Mouse (Mus musculus): ENCODE data around the gene 4933430I17Rik. TPM values are rescaled to one million over a fixed set of nuclear protein-coding genes. Genes with fewer than 3 reads are reported as not detected.
A peak's percentile ranks its signal among the peaks of the same experiment; 100 is the strongest.

4933430I17Rik gene
- total and polyA plus RNA-seq, 3 experiments: 0.12 to 0.43 TPM; not detected in 1

- H3K27ac ChIP-seq (ENCODE audit: control insufficient read depth, low read depth, low read length): no peak overlapping the region
- peaks cover 0 to 3% of the 10 kb centered on the region in 2 experiments; a peak in 2 of 4 replicates for H3K4me1 ChIP-seq (ENCODE audit: control insufficient read depth in 1 of 2, insufficient read depth in 2 of 2, low read length in 2 of 2)
- no peak overlapping the region for H3K4me3 ChIP-seq (ENCODE audit: control insufficient read depth in 1 of 2, insufficient read depth in 1 of 2, low read depth in 2 of 2, low read length in 2 of 2)
- H3K79me2 ChIP-seq (ENCODE audit: control insufficient read depth, insufficient read depth, low read length, poor library complexity): no peaks in the 10 kb centered on the region
- H3K9ac ChIP-seq (ENCODE audit: control insufficient read depth, low read depth, low read length, poor library complexity, severe bottlenecking): no peak overlapping the region
- TF ChIP-seq EP300 (IDR thresholded peaks at IDR 0.05; ENCODE audit: low read depth in 1 of 2, low read length in 2 of 2) (no peak), MAX (IDR thresholded peaks at IDR 0.05; ENCODE audit: low read length) (no peak)
- H3K9me3 ChIP-seq (replicated peaks; ENCODE audit: insufficient read depth, low read length): no peaks in the 10 kb centered on the region
- no peak for DNase-seq (ENCODE audit: low read depth, low spot score)
- H3K27me3 ChIP-seq (ENCODE audit: control insufficient read depth in 1 of 2, insufficient read depth in 2 of 2, low read length in 2 of 2): no peaks in the 10 kb centered on the region
- H3K36me3 ChIP-seq (ENCODE audit: control insufficient read depth in 1 of 2, insufficient read depth in 2 of 2, low read length in 2 of 2): peaks cover 0 to 5% of the 10 kb centered on the region in 2 experiments; a peak in 1 of 4 replicates
Measured at GRCm38 (mm10) chr4:62557436-62557835, 32.3 kb downstream of the 4933430I17Rik start.

GRCm38 (mm10) chr4:62559797-62560329, 34.7 kb downstream of the 4933430I17Rik start, which contains the start of gene Rgs3:
Gene Rgs3 (plus strand): TSS chr4:62559847.
- H3K36me3 ChIP-seq (ENCODE audit: control insufficient read depth in 1 of 2, insufficient read depth in 2 of 2, low read length in 2 of 2): peaks cover 0 to 5% of the 10 kb centered on the region in 2 experiments; a peak in 1 of 4 replicates
- no peak for TF ChIP-seq MAX (IDR thresholded peaks at IDR 0.05; ENCODE audit: low read length)
- TF ChIP-seq POLR2AphosphoS5 (IDR thresholded peaks at IDR 0.05; ENCODE audit: borderline replicate concordance, low read depth, low read length): no peak
- H3K9ac ChIP-seq (ENCODE audit: control insufficient read depth, low read depth, low read length, poor library complexity, severe bottlenecking): no peak within 1 kb of the TSS
- H3K27ac ChIP-seq (ENCODE audit: control insufficient read depth, low read depth, low read length): no peak within 1 kb of the TSS
- no peaks in the 10 kb centered on the region for H3K9me3 ChIP-seq (replicated peaks; ENCODE audit: insufficient read depth, low read length)
- H3K79me2 ChIP-seq (ENCODE audit: control insufficient read depth, insufficient read depth, low read length, poor library complexity): no peaks in the 10 kb centered on the region
- H3K27me3 ChIP-seq (ENCODE audit: control insufficient read depth in 1 of 2, insufficient read depth in 2 of 2, low read length in 2 of 2): no peaks in the 10 kb centered on the region
- DNase-seq (ENCODE audit: low read depth, low spot score): no peak
- peaks cover 0 to 3% of the 10 kb centered on the region in 2 experiments; a peak in 2 of 4 replicates for H3K4me1 ChIP-seq (ENCODE audit: control insufficient read depth in 1 of 2, insufficient read depth in 2 of 2, low read length in 2 of 2)
- H3K4me3 ChIP-seq (ENCODE audit: control insufficient read depth in 1 of 2, insufficient read depth in 1 of 2, low read depth in 2 of 2, low read length in 2 of 2): no peak within 1 kb of the TSS

- H3K27me3 ChIP-seq (ENCODE audit: control insufficient read depth in 1 of 2, insufficient read depth in 2 of 2, low read length in 2 of 2): no peaks in the 10 kb centered on the region
- no peaks in the 10 kb centered on the region for H3K79me2 ChIP-seq (ENCODE audit: control insufficient read depth, insufficient read depth, low read length, poor library complexity)
- H3K36me3 ChIP-seq (ENCODE audit: control insufficient read depth in 1 of 2, insufficient read depth in 2 of 2, low read length in 2 of 2): peaks cover 0 to 5% of the 10 kb centered on the region in 2 experiments; a peak in 1 of 4 replicates
- H3K9me3 ChIP-seq (replicated peaks; ENCODE audit: insufficient read depth, low read length): no peaks in the 10 kb centered on the region
- TF ChIP-seq TBP (IDR thresholded peaks at IDR 0.05; ENCODE audit: low read depth, low read length): no peak
- TF ChIP-seq CTCF (IDR thresholded peaks at IDR 0.05 in 2 of 3, conservative IDR thresholded peaks at IDR 0.05 in 1 of 3; ENCODE audit: control insufficient read depth in 1 of 3, insufficient read depth in 1 of 3, low read depth in 2 of 3, low read length in 3 of 3, poor library complexity in 1 of 3, severe bottlenecking in 1 of 3): peak; percentile 56 to 91 (median 62)
- TF ChIP-seq ZC3H11A (IDR thresholded peaks at IDR 0.05; ENCODE audit: low read depth, low read length): peak; percentile 73
- peak; percentile 73 for TF ChIP-seq SMC3 (IDR thresholded peaks at IDR 0.05; ENCODE audit: low read depth, low read length)
- TF ChIP-seq KAT2A (conservative IDR thresholded peaks at IDR 0.05; ENCODE audit: low read depth, low read length): no peak
- TF ChIP-seq ELF1 (IDR thresholded peaks at IDR 0.05; ENCODE audit: low read depth, low read length): peak; percentile 29; the same call in 1 of the 2 replicates
- peak; percentile 90 for TF ChIP-seq RAD21 (IDR thresholded peaks at IDR 0.05; ENCODE audit: low read depth, low read length)
- TF ChIP-seq MXI1 (IDR thresholded peaks at IDR 0.05; ENCODE audit: low read depth, low read length): no peak
- peak; percentile 83 for DNase-seq (ENCODE audit: low read depth, low spot score)
- no peak overlapping the region for H3K4me3 ChIP-seq (ENCODE audit: control insufficient read depth in 1 of 2, insufficient read depth in 1 of 2, low read depth in 2 of 2, low read length in 2 of 2)
- no peak overlapping the region for H3K27ac ChIP-seq (ENCODE audit: control insufficient read depth, low read depth, low read length)
- peaks cover 0 to 3% of the 10 kb centered on the region in 2 experiments; a peak in 2 of 4 replicates for H3K4me1 ChIP-seq (ENCODE audit: control insufficient read depth in 1 of 2, insufficient read depth in 2 of 2, low read length in 2 of 2)
- H3K9ac ChIP-seq (ENCODE audit: control insufficient read depth, low read depth, low read length, poor library complexity, severe bottlenecking): no peak overlapping the region
Measured at GRCm38 (mm10) chr4:62560963-62561629, 35.9 kb downstream of the 4933430I17Rik start.

All from MEL (cell line).